Mouse (Mus musculus) left cerebral cortex, adult 8-10 months (tissue): ENCODE results near the gene Clmn. TPM values are rescaled to one million over a fixed set of nuclear protein-coding genes. Genes with fewer than 3 reads are reported as not detected.
"Not testable (repeated sequence)": the region's sequence is repeated elsewhere in the genome, so short reads cannot be mapped to it uniquely, and the experiment has no call there.

Source experiments
- DNase-seq, 2 experiments: peaks; one replicate each; pipeline ENCODE4 v3.0.0; 2022; ENCODE audit warnings: low spot score in 2 of 2
- total RNA-seq, 4 experiments: library from RNA; stranded (reverse); gene quantifications; 2 replicates each; pipeline ENCODE4 v1.2.4; 2022

The Clmn gene
- total RNA-seq, 4 experiments from 2014 or later, result 51.6 to 64.6 (median 61.5) TPM

GRCm38 (mm10) chr12:104838987-104839386, 25.9 kb downstream of the Clmn start:
- DNase-seq, result no peak

GRCm38 (mm10) chr12:104838462-104838861, 26.4 kb downstream of the Clmn start:
- DNase-seq, result no peak

DNA sequence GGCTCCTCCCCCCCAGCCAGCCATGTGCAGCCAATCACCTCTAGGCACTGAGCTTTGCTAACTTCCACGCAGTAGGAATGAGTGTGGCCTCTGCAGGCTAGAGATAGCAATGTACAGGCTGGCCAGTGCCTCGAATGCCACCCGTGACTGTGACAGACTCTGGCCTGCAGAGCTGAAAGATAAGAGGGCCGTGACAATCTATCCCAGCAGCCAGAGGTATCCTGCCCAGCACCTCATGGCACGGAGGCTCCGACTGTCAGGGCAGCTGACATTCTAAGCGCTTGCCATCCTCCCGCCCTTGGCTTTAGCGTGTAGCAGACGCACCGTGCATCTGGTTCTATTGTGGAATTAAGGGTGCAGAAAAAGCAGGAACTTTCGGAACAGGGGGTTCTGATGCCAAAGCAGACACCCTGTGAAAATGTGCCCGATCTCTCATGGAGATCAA, 26.9 kb downstream of the Clmn start:
- DNase-seq, result no peak

- peak in 1 of 2 experiments; percentile 87 for DNase-seq
Measured at GRCm38 (mm10) chr12:104837111-104837837, 27.6 kb downstream of the Clmn start.

- no peak for DNase-seq
Measured at GRCm38 (mm10) chr12:104836230-104836629, 28.6 kb downstream of the Clmn start.

DNA sequence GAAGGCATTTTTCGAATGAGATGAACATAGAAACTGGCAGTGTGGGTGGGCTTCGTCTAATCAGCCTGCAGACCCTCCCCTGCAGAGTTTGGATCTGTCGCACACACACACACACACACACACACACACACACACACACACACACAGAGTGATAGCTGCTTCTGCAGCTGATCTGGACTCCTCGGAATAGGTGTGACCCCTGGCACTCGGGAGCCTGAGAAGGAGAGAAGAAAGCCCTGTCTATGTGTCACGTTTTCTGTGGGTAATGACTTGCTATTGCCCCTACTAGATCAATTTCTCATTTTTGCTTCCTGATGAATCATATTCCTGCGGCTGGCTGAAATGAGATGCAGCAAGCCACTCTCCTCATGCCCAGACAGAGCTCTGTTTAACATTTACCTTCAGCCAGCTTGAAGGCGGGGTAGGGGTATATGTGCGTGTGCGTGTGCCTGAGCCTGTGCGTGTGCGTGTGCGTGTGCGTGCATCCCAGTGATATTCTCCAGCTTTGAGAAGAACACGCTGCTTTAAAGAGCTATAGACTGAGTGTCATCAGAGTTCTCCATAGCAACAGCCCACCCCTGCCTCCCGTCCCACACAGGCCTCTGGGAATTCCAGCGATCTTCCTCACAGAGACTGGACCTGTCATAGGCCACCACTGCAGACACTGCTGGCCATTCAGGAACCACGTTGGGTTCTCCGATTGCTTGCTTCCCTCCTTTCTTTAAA, 29.3 kb downstream of the Clmn start:
- no peak for DNase-seq

DNA sequence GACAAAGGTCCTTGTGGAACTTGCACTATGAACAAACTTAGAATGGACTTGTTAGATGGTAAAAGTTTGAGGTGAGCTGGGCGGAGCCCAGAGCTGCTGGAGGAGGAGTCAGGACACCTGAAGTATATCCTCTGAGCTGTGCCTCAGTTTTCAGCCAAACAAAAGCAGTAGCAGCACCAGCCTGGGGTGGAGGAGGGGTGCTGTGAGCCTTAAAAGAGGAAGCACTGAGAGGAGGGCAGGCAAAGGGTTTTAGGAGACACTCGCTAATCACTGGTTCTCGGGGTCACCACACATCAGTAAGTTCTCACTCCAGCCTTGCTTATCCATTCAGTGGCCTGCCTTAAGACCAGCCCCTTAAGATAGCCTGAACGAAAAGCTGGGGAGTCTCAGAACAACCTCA, 30.1 kb downstream of the Clmn start:
- no peak for DNase-seq

DNA sequence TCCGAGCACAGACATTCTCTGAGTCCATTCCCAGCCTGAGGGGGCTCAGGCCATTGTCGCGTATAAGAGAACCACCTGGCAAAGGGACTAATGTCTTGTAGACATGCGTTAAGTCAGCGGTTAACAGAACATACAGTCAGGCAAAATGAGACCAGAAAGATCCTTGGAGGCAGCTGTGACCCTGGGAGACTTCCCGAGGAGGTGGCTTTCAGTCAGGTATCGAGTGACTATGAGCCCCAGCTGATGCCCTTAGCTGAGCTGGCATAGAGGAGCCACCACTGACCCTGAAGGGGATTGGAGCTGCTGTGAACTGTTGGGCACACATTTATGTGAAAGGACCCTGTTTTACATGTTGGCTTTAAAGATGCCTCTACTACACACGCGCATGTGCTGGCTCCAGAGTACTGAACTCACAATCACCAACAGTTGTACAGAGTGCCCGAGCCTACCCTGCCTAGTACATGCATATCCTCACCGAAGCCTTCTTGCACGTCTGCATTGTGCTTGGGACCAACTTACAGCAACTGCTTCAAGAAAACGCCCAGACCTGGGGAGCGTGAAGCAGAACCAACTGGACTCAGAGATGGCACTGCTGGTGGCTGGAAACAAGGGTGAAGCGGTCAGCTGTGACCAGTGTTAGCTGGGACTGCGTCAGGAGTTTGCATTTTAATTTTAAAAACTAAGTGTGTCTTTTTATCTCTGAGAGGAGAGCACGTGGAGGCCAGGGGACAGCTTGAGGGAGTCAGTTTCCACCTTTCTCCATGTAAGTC, 34.0 kb downstream of the Clmn start:
- no peak for DNase-seq

DNA sequence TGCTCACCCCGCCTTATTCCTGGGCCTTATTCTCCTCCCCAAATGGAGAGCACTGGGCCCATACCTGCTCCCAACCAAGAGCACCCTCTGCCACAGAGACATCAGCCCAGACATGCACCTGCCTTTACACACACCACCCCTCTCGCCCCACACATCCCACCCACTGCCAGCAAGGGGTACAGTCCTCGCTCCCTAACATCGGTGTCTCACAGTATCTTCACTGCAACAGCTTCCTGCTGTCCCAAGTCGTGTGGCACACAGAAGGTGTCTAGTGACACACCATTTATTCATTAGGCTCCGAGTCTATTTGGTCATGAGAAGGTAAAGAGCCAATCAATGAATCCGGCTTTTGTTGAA, 34.6 kb downstream of the Clmn start:
- DNase-seq, result no peak

- no peak for DNase-seq
Measured at GRCm38 (mm10) chr12:104829596-104830282, 35.1 kb downstream of the Clmn start.

GRCm38 (mm10) chr12:104828986-104829385, 35.9 kb downstream of the Clmn start:
- not testable (repeated sequence) for DNase-seq

GRCm38 (mm10) chr12:104827721-104828120, 37.2 kb downstream of the Clmn start:
- no peak for DNase-seq

DNA sequence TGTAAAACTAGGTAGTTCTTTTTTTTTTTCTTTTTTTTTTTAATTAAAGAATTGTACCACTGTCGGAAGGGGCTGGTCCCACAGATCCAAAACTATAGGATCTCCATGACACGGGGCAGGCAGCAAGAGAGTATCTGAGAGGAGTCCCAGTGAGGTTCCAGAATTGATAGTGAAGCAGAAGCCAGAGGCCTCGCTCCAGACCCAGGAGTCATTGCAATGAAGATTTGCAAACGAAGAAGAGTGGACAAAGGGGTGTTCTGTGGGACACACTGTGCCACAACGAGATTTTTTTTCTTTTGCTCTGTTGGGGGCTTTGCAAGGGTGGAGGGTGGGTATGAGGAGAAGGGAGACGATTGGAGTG, 40.0 kb downstream of the Clmn start:
- no peak for DNase-seq

- no peak for DNase-seq
Measured at GRCm38 (mm10) chr12:104824244-104824906, 40.5 kb downstream of the Clmn start.

- DNase-seq, result no peak
Measured at GRCm38 (mm10) chr12:104823722-104824121, 41.2 kb downstream of the Clmn start.

DNA sequence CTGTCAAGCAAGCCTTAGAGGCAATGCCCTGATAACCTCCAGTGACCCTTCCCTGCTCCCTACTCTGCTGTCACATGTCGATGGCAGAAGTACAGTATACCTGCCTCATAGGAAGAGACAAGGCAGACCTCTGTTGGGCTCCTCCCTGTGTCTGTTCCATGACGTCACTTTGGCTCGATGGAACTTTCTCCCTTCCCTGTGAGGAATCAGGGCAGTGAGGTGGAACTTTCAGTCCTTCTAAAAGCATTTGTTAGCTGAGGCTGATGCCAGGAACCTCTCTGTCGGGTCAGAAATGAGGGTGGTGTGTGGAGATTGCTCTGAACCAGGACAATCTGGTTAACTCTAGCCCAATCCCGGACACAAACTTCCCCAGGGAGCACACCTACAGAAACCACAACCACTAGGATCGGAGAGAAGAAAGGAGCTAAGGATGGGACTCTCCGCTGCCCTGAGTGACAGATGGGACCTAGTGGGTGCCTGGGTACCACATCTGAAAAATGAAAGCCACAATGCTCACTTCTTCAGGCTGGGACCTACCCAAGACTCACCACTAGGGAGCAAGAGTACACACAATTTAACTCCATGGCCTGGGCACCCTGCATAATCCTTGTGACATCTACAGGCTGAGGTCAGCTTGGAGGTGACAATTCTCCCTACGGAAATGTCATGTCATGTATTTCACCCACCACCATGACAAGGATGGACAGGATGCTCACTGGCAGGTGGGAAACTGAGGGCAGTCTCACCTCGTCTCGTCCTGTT, 41.9 kb downstream of the Clmn start:
- DNase-seq, result no peak

- DNase-seq, result no peak
Measured at GRCm38 (mm10) chr12:104822151-104822550, 42.7 kb downstream of the Clmn start.

GRCm38 (mm10) chr12:104820061-104820460, 44.8 kb downstream of the Clmn start:
- DNase-seq, result no peak

GRCm38 (mm10) chr12:104819050-104819449, 45.8 kb downstream of the Clmn start:
- no peak for DNase-seq

DNA sequence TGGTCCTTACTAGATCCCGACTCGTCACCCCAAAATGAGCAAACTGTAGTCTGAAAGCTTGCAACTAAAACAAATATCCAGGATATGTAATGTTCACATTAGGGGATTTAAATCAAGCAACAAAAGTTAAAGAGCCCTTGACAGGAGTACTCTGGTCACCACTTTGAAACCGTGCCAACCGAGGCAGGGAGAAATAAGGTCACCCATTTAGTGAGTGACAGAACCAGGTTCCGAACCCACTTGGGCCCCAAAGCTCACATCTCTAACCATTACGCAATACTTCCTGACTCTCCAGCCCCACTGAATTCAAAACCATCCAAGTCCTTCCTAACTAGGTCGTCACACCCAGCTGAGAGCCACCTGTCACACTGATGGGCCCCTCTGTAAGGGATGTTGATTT, 46.8 kb downstream of the Clmn start:
- no peak for DNase-seq
